In the genomic region with DNA sequence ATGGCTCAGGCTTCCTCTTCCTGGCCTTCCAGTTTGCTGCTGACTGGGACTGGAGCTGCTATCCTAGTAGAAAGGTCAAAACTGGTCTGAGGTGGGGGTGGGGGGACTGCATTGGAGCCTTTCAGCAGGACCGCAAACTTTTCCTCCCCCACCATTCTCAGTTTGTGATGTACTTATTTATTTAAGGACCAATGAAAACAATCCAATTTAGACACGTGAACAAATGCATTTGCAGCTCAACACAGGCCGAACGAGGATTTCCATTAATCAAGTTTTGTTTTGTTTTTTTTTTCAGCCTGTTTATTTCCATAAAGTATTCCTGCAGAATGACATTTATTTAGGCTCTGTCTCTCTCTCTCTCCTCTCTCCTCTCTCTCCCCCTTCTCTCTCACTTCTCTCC, we compare ENCODE assay signal across 10 mouse cellular contexts. TPM values are rescaled to one million over a fixed set of nuclear protein-coding genes. Genes with fewer than 3 reads are reported as not detected.
DNase-seq lines count a peak whose midpoint lies in the region; ATAC-seq and TF ChIP-seq lines count a peak whose summit lies in the region.
"Had no signal": no experiment of that assay in that cellular context is flagged by ENCODE, and none has a peak within 500 bp of the region (broad histone marks: within the 10 kb centered on the region; RNA-seq: fewer than 3 reads in every experiment).

No protein-coding gene starts in this region.

- no peak for DNase-seq in kidney, adult 8-10 months
- no peak for DNase-seq in forebrain, embryonic 10.5 days (ENCODE audit: extremely low spot score, low spot score)
- DNase-seq in intestine, embryonic 14.5 days (ENCODE audit: low spot score): no peak
- DNase-seq in midbrain, postnatal 0 days (ENCODE audit: low spot score): no peak
- no peak for DNase-seq in layer of hippocampus, adult 2 months (ENCODE audit: low spot score in 2 of 2)
- no peak for DNase-seq in thymus, postnatal 25 days
- DNase-seq in frontal cortex, postnatal 10 days (ENCODE audit: low spot score in 2 of 2): no peak
- DNase-seq: thymus, adult 2 months had no signal

- H3K4me3 ChIP-seq in kidney, embryonic 16.5 days (ENCODE audit: low read length): peak overlapping the region; percentile 84
- H3K4me3 ChIP-seq in forebrain, embryonic 10.5 days: peak overlapping the region; percentile 87
- no peak overlapping the region for H3K4me3 ChIP-seq in intestine, embryonic 14.5 days (ENCODE audit: low read depth, low read length)
- peak overlapping the region; percentile 76 for H3K4me3 ChIP-seq in midbrain, postnatal 0 days (ENCODE audit: low read depth, low read length)
- H3K4me3 ChIP-seq in layer of hippocampus, adult 2 months: no peak overlapping the region

- peaks cover 4% of the 10 kb centered on the region; the same call in 1 of the 2 replicates for H3K36me3 ChIP-seq in kidney, embryonic 16.5 days (ENCODE audit: insufficient read depth, low read length)
- H3K36me3 ChIP-seq in forebrain, embryonic 10.5 days (replicated peaks): peaks cover 35% of the 10 kb centered on the region
- no peaks in the 10 kb centered on the region for H3K36me3 ChIP-seq in intestine, embryonic 14.5 days (ENCODE audit: control insufficient read depth, insufficient read depth, low read length)
- H3K36me3 ChIP-seq in midbrain, postnatal 0 days (ENCODE audit: insufficient read depth, low read length): no peaks in the 10 kb centered on the region

- 19% methylated on average over 4 of the region's 4 CpGs for WGBS in kidney, embryonic 16.5 days
- 51% methylated on average over 4 of the region's 4 CpGs for WGBS in forebrain, embryonic 10.5 days
- 35% methylated on average over 4 of the region's 4 CpGs for WGBS in intestine, embryonic 14.5 days
- 28% methylated on average over 4 of the region's 4 CpGs for WGBS in midbrain, postnatal 0 days

- H3K4me2 ChIP-seq in kidney, embryonic 16.5 days (replicated peaks; ENCODE audit: low read depth, low read length): peak overlapping the region; percentile 94
- peak overlapping the region; percentile 94 for H3K4me2 ChIP-seq in intestine, embryonic 14.5 days (ENCODE audit: low read length)
- H3K4me2 ChIP-seq in midbrain, postnatal 0 days (ENCODE audit: low read depth, low read length, poor library complexity, severe bottlenecking): peak overlapping the region; percentile 99

- ATAC-seq in kidney, embryonic 16.5 days (ENCODE audit: low FRiP score, low TSS enrichment): no peak
- no peak for ATAC-seq in intestine, embryonic 14.5 days (replicated peaks; ENCODE audit: low FRiP score, low TSS enrichment, low read depth)
- no peak for ATAC-seq in midbrain, postnatal 0 days (ENCODE audit: low FRiP score)

- no peak overlapping the region; the same call in 1 of the 2 replicates for H3K9ac ChIP-seq in kidney, embryonic 16.5 days (replicated peaks; ENCODE audit: low read length)
- no peak overlapping the region for H3K9ac ChIP-seq in intestine, embryonic 14.5 days (ENCODE audit: low read length)
- no peak overlapping the region for H3K9ac ChIP-seq in midbrain, postnatal 0 days (replicated peaks; ENCODE audit: low read length, poor library complexity, severe bottlenecking)

- H3K9me3 ChIP-seq in kidney, embryonic 16.5 days (ENCODE audit: low read length): no peaks in the 10 kb centered on the region
- no peaks in the 10 kb centered on the region for H3K9me3 ChIP-seq in forebrain, embryonic 10.5 days
- no peaks in the 10 kb centered on the region for H3K9me3 ChIP-seq in intestine, embryonic 14.5 days (ENCODE audit: control insufficient read depth, low read length)
- H3K9me3 ChIP-seq in midbrain, postnatal 0 days (ENCODE audit: low read length): no peaks in the 10 kb centered on the region
- H3K9me3 ChIP-seq: megakaryocyte, embryonic 14.5 days had no signal

- TF ChIP-seq CTCF in midbrain, postnatal 0 days (IDR thresholded peaks at IDR 0.05): no peak
- TF ChIP-seq CTCF in layer of hippocampus, adult 2 months (conservative IDR thresholded peaks at IDR 0.05): no peak

- H3K4me1 ChIP-seq in kidney, embryonic 16.5 days (ENCODE audit: insufficient read depth, low read length): peaks cover 44% of the 10 kb centered on the region
- H3K4me1 ChIP-seq in forebrain, embryonic 10.5 days: peaks cover 87% of the 10 kb centered on the region
- H3K4me1 ChIP-seq in intestine, embryonic 14.5 days (replicated peaks; ENCODE audit: control insufficient read depth, insufficient read depth, low read length): peaks cover 28% of the 10 kb centered on the region
- 0 out of 2 replicates have a peak, but pooled peaks cover 3% of the 10 kb centered on the region for H3K4me1 ChIP-seq in midbrain, postnatal 0 days (ENCODE audit: insufficient read depth, low read length)

- 0 out of 2 replicates have a peak, but pooled peaks cover 6% of the 10 kb centered on the region for H3K27me3 ChIP-seq in kidney, embryonic 16.5 days (ENCODE audit: insufficient read depth, low read length)
- peaks cover 39% of the 10 kb centered on the region for H3K27me3 ChIP-seq in forebrain, embryonic 10.5 days (ENCODE audit: poor library complexity, severe bottlenecking)
- H3K27me3 ChIP-seq in intestine, embryonic 14.5 days (replicated peaks; ENCODE audit: control insufficient read depth, insufficient read depth, low read length): peaks cover 9% of the 10 kb centered on the region; the same call in 1 of the 2 replicates
- no peaks in the 10 kb centered on the region for H3K27me3 ChIP-seq in midbrain, postnatal 0 days (ENCODE audit: insufficient read depth, low read length)

- peak overlapping the region; percentile 14 for H3K27ac ChIP-seq in kidney, embryonic 16.5 days (ENCODE audit: low read length)
- H3K27ac ChIP-seq in forebrain, embryonic 10.5 days: peak overlapping the region; percentile 93; the same call in 1 of the 2 replicates
- H3K27ac ChIP-seq in intestine, embryonic 14.5 days (ENCODE audit: low read depth): no peak overlapping the region
- no peak overlapping the region for H3K27ac ChIP-seq in midbrain, postnatal 0 days (ENCODE audit: low read depth, low read length)
- no peak overlapping the region for H3K27ac ChIP-seq in layer of hippocampus, adult 2 months

RNA-seq across cellular contexts. Expression of a gene that starts 2.5 kb away (rescaled TPM):
- 66.5 and 66.9 TPM in 2 replicates for polyA plus RNA-seq in kidney, embryonic 16.5 days (2015; fragmentation: Nextera tagmentation; extraction: Ambion mirVana)
- polyA plus RNA-seq in forebrain, embryonic 10.5 days (2016; fragmentation: Nextera tagmentation; extraction: Ambion mirVana): 47.2 and 48.5 TPM in 2 replicates
- 33.6 and 35.8 TPM in 2 replicates for polyA plus RNA-seq in intestine, embryonic 14.5 days (2014; fragmentation: Nextera tagmentation; extraction: Ambion mirVana)
- 36.9 and 48.9 TPM in 2 replicates for total RNA-seq in midbrain, postnatal 0 days (2014; rRNA removed)
- polyA plus RNA-seq in midbrain, postnatal 0 days (2015; fragmentation: Nextera tagmentation; extraction: Ambion mirVana): 35.7 and 36.4 TPM in 2 replicates
- 10 to 100 TPM in 1 of 2 experiments, 1 to 10 TPM in 1; 8.8 to 10.1 TPM for total RNA-seq in layer of hippocampus, adult 2 months (2021)

Comparison
In these comparisons a context has a peak if more than half of its experiments do, and no peak if none do; other contexts are left out.
1. H3K27ac ChIP-seq: peak in kidney, embryonic 16.5 days (single experiment) and forebrain, embryonic 10.5 days (single experiment); none in intestine, embryonic 14.5 days (single experiment), midbrain, postnatal 0 days (single experiment) and layer of hippocampus, adult 2 months (single experiment).
2. H3K4me3 ChIP-seq: peak in kidney, embryonic 16.5 days (single experiment), forebrain, embryonic 10.5 days (single experiment) and midbrain, postnatal 0 days (single experiment); none in intestine, embryonic 14.5 days (single experiment) and layer of hippocampus, adult 2 months (single experiment).
3. Peak in every context shown above with its lines, with median percentiles within 50 percentile points of each other: H3K4me2 ChIP-seq.